Comparison of ENCODE assay signal across 13 mouse cellular contexts in the genomic region with DNA sequence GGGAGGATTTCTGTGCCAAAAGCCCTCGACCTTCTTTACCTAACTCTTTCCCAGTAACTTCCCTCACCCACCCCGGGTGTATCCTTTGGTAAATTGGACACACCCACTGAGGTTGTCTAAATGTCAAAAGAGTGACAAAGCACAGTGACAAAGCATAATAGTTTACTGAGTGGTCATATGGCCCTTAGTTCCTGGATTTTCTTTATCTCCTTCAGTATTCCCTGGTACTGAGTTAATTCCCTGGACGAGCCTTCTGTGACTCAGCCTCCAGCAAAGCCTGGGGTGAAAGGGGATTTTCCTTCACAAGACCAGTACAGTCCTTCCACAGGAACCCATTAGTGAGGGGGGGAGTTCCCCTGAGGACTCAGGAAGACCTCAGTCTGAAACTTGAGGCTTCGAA. TPM values are rescaled to one million over a fixed set of nuclear protein-coding genes. Genes with fewer than 3 reads are reported as not detected.
DNase-seq lines count a peak whose midpoint lies in the region; ATAC-seq lines count a peak whose summit lies in the region.
"Had no signal": no experiment of that assay in that cellular context is flagged by ENCODE, and none has a peak within 500 bp of the region (broad histone marks: within the 10 kb centered on the region; RNA-seq: fewer than 3 reads in every experiment).

No protein-coding gene starts in this region.

- peak overlapping the region; percentile 57; the same call in 1 of the 2 replicates for H3K4me3 ChIP-seq in hindbrain, embryonic 10.5 days
- H3K4me3 ChIP-seq in hindbrain, embryonic 14.5 days (replicated peaks; ENCODE audit: low read length) = no peak overlapping the region
- H3K4me3 ChIP-seq in heart, embryonic 11.5 days (ENCODE audit: low read depth, low read length) = peak overlapping the region; percentile 34
- peak overlapping the region; percentile 90 for H3K4me3 ChIP-seq in macrophage (ENCODE audit: inconsistent target)
- H3K4me3 ChIP-seq: forebrain, embryonic 12.5 days had no signal

- peaks cover 31% of the 10 kb centered on the region for H3K4me1 ChIP-seq in hindbrain, embryonic 10.5 days (replicated peaks)
- peaks cover 14% of the 10 kb centered on the region for H3K4me1 ChIP-seq in hindbrain, embryonic 14.5 days (replicated peaks; ENCODE audit: control insufficient read depth, insufficient read depth, low read length)
- H3K4me1 ChIP-seq in heart, embryonic 11.5 days (ENCODE audit: control insufficient read depth, insufficient read depth, low read length) = peaks cover 11% of the 10 kb centered on the region; the same call in 1 of the 2 replicates

- H3K27ac ChIP-seq in hindbrain, embryonic 10.5 days = peak overlapping the region; percentile 30; the same call in 1 of the 2 replicates
- H3K27ac ChIP-seq in hindbrain, embryonic 14.5 days = no peak overlapping the region
- H3K27ac ChIP-seq in heart, embryonic 11.5 days (ENCODE audit: low read depth, low read length) = peak overlapping the region; percentile 75
- H3K27ac ChIP-seq in macrophage = peak overlapping the region; percentile 59
- H3K27ac ChIP-seq: forebrain, embryonic 12.5 days had no signal

- ATAC-seq in hindbrain, embryonic 14.5 days (ENCODE audit: low FRiP score) = no peak
- 0 out of 2 replicates have a peak, but pooled peaks have one; percentile 44 for ATAC-seq in heart, embryonic 11.5 days (replicated peaks; ENCODE audit: insufficient number of reproducible peaks, low FRiP score, low TSS enrichment)
- ATAC-seq: activated CD4-positive, CD25-positive, alpha-beta regulatory T cell, adult 4 months; hindbrain, embryonic 16.5 days had no signal

- H3K79me2 ChIP-seq in macrophage (ENCODE audit: inconsistent target) = peaks cover 34% of the 10 kb centered on the region

- 74% methylated on average over 4 of the region's 4 CpGs for WGBS in hindbrain, embryonic 10.5 days
- 69% methylated on average over 4 of the region's 4 CpGs for WGBS in hindbrain, embryonic 14.5 days
- 56% methylated on average over 4 of the region's 4 CpGs for WGBS in heart, embryonic 11.5 days (ENCODE audit: insufficient replicate concordance)
- WGBS in macrophage (ENCODE audit: missing documents) = 1% methylated on average over 4 of the region's 4 CpGs

- H3K27me3 ChIP-seq in hindbrain, embryonic 10.5 days (ENCODE audit: insufficient read depth, poor library complexity, severe bottlenecking) = no peaks in the 10 kb centered on the region
- no peaks in the 10 kb centered on the region for H3K27me3 ChIP-seq in hindbrain, embryonic 14.5 days (ENCODE audit: control insufficient read depth, insufficient read depth, low read length)
- no peaks in the 10 kb centered on the region for H3K27me3 ChIP-seq in heart, embryonic 11.5 days (ENCODE audit: control insufficient read depth, insufficient read depth, low read length)
- H3K27me3 ChIP-seq: forebrain, embryonic 12.5 days had no signal

- no peaks in the 10 kb centered on the region for H3K9me3 ChIP-seq in hindbrain, embryonic 10.5 days
- H3K9me3 ChIP-seq in hindbrain, embryonic 14.5 days (ENCODE audit: control insufficient read depth, low read length) = no peaks in the 10 kb centered on the region
- no peaks in the 10 kb centered on the region for H3K9me3 ChIP-seq in heart, embryonic 11.5 days (replicated peaks; ENCODE audit: control insufficient read depth, low read length)
- H3K9me3 ChIP-seq: forebrain, embryonic 12.5 days had no signal

- peaks cover 16% of the 10 kb centered on the region; the same call in 1 of the 2 replicates for H3K36me3 ChIP-seq in hindbrain, embryonic 10.5 days
- H3K36me3 ChIP-seq in hindbrain, embryonic 14.5 days (replicated peaks; ENCODE audit: control insufficient read depth, insufficient read depth) = peaks cover 18% of the 10 kb centered on the region
- H3K36me3 ChIP-seq in heart, embryonic 11.5 days (ENCODE audit: control insufficient read depth, insufficient read depth, low read length) = 0 out of 2 replicates have a peak, but pooled peaks cover 2% of the 10 kb centered on the region
- peaks cover 17% of the 10 kb centered on the region; the same call in 1 of the 2 replicates for H3K36me3 ChIP-seq in macrophage (ENCODE audit: inconsistent target)

- H3K4me2 ChIP-seq in hindbrain, embryonic 14.5 days (replicated peaks) = no peak overlapping the region
- peak overlapping the region; percentile 75 for H3K4me2 ChIP-seq in heart, embryonic 11.5 days
- H3K4me2 ChIP-seq: forebrain, embryonic 12.5 days had no signal

- DNase-seq in hindbrain, embryonic 10.5 days (ENCODE audit: low spot score) = no peak
- DNase-seq in hindbrain, embryonic 14.5 days (ENCODE audit: low spot score) = no peak
- DNase-seq in MEL-GATA-1-ER (ENCODE audit: extremely low read depth, low read depth) = peak; percentile 51
- DNase-seq in right cerebral cortex, postnatal 25 days = no peak
- no peak for DNase-seq in embryo, embryonic 10 days (ENCODE audit: low spot score)
- no peak for DNase-seq in adrenal gland, adult (ENCODE audit: inconsistent age in 2 of 2, low spot score in 1 of 2)
- DNase-seq: lung, embryonic 14.5 days had no signal

- H3K9ac ChIP-seq in hindbrain, embryonic 14.5 days = no peak overlapping the region
- H3K9ac ChIP-seq in heart, embryonic 11.5 days (ENCODE audit: low read depth, low read length) = peak overlapping the region; percentile 39; the same call in 1 of the 2 replicates
- H3K9ac ChIP-seq: forebrain, embryonic 12.5 days; lung, embryonic 14.5 days had no signal

RNA-seq across cellular contexts. Expression of a gene that starts 2.1 kb away (rescaled TPM):
- polyA plus RNA-seq in hindbrain, embryonic 10.5 days (2016; fragmentation: Nextera tagmentation; extraction: Ambion mirVana) = 84.3 and 98.2 TPM in 2 replicates
- 98.3 and 105 TPM in 2 replicates for polyA plus RNA-seq in hindbrain, embryonic 14.5 days (2014; fragmentation: Nextera tagmentation; extraction: Ambion mirVana)
- polyA plus RNA-seq in heart, embryonic 11.5 days (2014; fragmentation: Nextera tagmentation; extraction: Ambion mirVana) = 124 and 139 TPM in 2 replicates
- 10 to 100 TPM; 28.8 to 99.2 (median 50.4) TPM for total RNA-seq in macrophage (2018; cell fraction: chromatin; rRNA removed)
- total RNA-seq in macrophage (2018; cell fraction: cytosol; rRNA removed) = 100 to 1,000 TPM; 206 to 293 (median 246) TPM
- 100 to 1,000 TPM in 18 of 26 experiments, 10 to 100 TPM in 8; 71.4 to 195 (median 119) TPM for total RNA-seq in macrophage (2018; cell fraction: nucleus; rRNA removed)
- polyA plus RNA-seq in macrophage (2018) = 149 to 380 TPM (median 236 TPM) in 3 replicates

RNA-seq across cellular contexts. Expression of a gene that starts 9.4 kb away (rescaled TPM):
- polyA plus RNA-seq in hindbrain, embryonic 10.5 days (2016; fragmentation: Nextera tagmentation; extraction: Ambion mirVana) = 166 and 207 TPM in 2 replicates
- 158 and 166 TPM in 2 replicates for polyA plus RNA-seq in hindbrain, embryonic 14.5 days (2014; fragmentation: Nextera tagmentation; extraction: Ambion mirVana)
- 187 and 213 TPM in 2 replicates for polyA plus RNA-seq in heart, embryonic 11.5 days (2014; fragmentation: Nextera tagmentation; extraction: Ambion mirVana)
- 100 to 1,000 TPM; 282 to 698 (median 421) TPM for total RNA-seq in macrophage (2018; cell fraction: chromatin; rRNA removed)
- 100 to 1,000 TPM; 519 to 726 (median 593) TPM for total RNA-seq in macrophage (2018; cell fraction: cytosol; rRNA removed)
- total RNA-seq in macrophage (2018; cell fraction: nucleus; rRNA removed) = 100 to 1,000 TPM; 274 to 476 (median 355) TPM
- 469 to 548 TPM (median 534 TPM) in 3 replicates for polyA plus RNA-seq in macrophage (2018)

RNA-seq across cellular contexts. Expression of a gene that starts 15.8 kb away (rescaled TPM):
- polyA plus RNA-seq in hindbrain, embryonic 10.5 days (2016; fragmentation: Nextera tagmentation; extraction: Ambion mirVana) = 0.17 and 0.18 TPM in 2 replicates
- polyA plus RNA-seq in hindbrain, embryonic 14.5 days (2014; fragmentation: Nextera tagmentation; extraction: Ambion mirVana) = 0.13 and 0.39 TPM in 2 replicates
- polyA plus RNA-seq in heart, embryonic 11.5 days (2014; fragmentation: Nextera tagmentation; extraction: Ambion mirVana) = 0.93 and 1.2 TPM in 2 replicates
- 1 to 10 TPM in 1 of 26 experiments, under 1 TPM in 5, not detected in 20; 0.35 to 3.0 (median 0.71) TPM for total RNA-seq in macrophage (2018; cell fraction: chromatin; rRNA removed)
- total RNA-seq in macrophage (2018; cell fraction: cytosol; rRNA removed) = under 1 TPM in 1 of 26 experiments, not detected in 25; 0.10 TPM
- 1 to 10 TPM in 1 of 26 experiments, under 1 TPM in 7, not detected in 18; 0.26 to 1.1 (median 0.40) TPM for total RNA-seq in macrophage (2018; cell fraction: nucleus; rRNA removed)
- polyA plus RNA-seq in macrophage (2018) = 0.07 TPM in 1 of 3 replicates, not detected in the others
- polyA plus RNA-seq: activated CD4-positive, CD25-positive, alpha-beta regulatory T cell, adult 4 months had no signal

RNA-seq across cellular contexts. Expression of a gene that starts 42.6 kb away (rescaled TPM):
- polyA plus RNA-seq in hindbrain, embryonic 10.5 days (2016; fragmentation: Nextera tagmentation; extraction: Ambion mirVana) = 3.9 and 11.3 TPM in 2 replicates
- 9.6 and 17.2 TPM in 2 replicates for polyA plus RNA-seq in hindbrain, embryonic 14.5 days (2014; fragmentation: Nextera tagmentation; extraction: Ambion mirVana)
- 2.7 TPM in 1 of 2 replicates, not detected in the other for polyA plus RNA-seq in heart, embryonic 11.5 days (2014; fragmentation: Nextera tagmentation; extraction: Ambion mirVana)
- total RNA-seq in macrophage (2018; cell fraction: chromatin; rRNA removed) = not detected
- not detected for total RNA-seq in macrophage (2018; cell fraction: cytosol; rRNA removed)
- total RNA-seq in macrophage (2018; cell fraction: nucleus; rRNA removed) = not detected
- polyA plus RNA-seq in macrophage (2018) = not detected in 3 replicates
- total RNA-seq: neutrophil, adult 5-6 weeks had no signal
- polyA plus RNA-seq: activated CD4-positive, CD25-positive, alpha-beta regulatory T cell, adult 4 months; lung, embryonic 14.5 days had no signal

RNA-seq across cellular contexts. Expression of a gene that starts 55.0 kb away (rescaled TPM):
- polyA plus RNA-seq in hindbrain, embryonic 10.5 days (2016; fragmentation: Nextera tagmentation; extraction: Ambion mirVana) = 6.1 and 9.3 TPM in 2 replicates
- 5.3 and 6.2 TPM in 2 replicates for polyA plus RNA-seq in hindbrain, embryonic 14.5 days (2014; fragmentation: Nextera tagmentation; extraction: Ambion mirVana)
- 7.5 and 8.1 TPM in 2 replicates for polyA plus RNA-seq in heart, embryonic 11.5 days (2014; fragmentation: Nextera tagmentation; extraction: Ambion mirVana)
- total RNA-seq in macrophage (2018; cell fraction: chromatin; rRNA removed) = 10 to 100 TPM; 25.2 to 50.1 (median 38.2) TPM
- 10 to 100 TPM; 28.8 to 47.4 (median 37.9) TPM for total RNA-seq in macrophage (2018; cell fraction: cytosol; rRNA removed)
- 10 to 100 TPM; 29.8 to 76.0 (median 40.8) TPM for total RNA-seq in macrophage (2018; cell fraction: nucleus; rRNA removed)
- polyA plus RNA-seq in macrophage (2018) = 19.8 to 22.7 TPM (median 22.6 TPM) in 3 replicates
